Mouse (Mus musculus) small intestine, adult 2 months (tissue): ENCODE data around the gene Angel2. TPM values are rescaled to one million over a fixed set of nuclear protein-coding genes. Genes with fewer than 3 reads are reported as not detected.
A peak's percentile ranks its signal among the peaks of the same experiment; 100 is the strongest.

Source experiments
- H3K27ac ChIP-seq: fragments of 200-500 bp; 2 replicates; pipeline ENCODE4 v1.5.1; 2012; ENCODE audit warnings: low read depth, low read length, control low read depth, inconsistent platforms; ENCODE audit not compliant: insufficient read depth
- H3K27me3 ChIP-seq: fragments of 200-500 bp; 2 replicates; pipeline ENCODE4 v1.6.1; 2012; ENCODE audit warnings: mild to moderate bottlenecking, moderate library complexity, low read length, inconsistent platforms; ENCODE audit not compliant: control insufficient read depth, insufficient read depth
- H3K36me3 ChIP-seq: fragments of 200-500 bp; 2 replicates; pipeline ENCODE4 v1.6.1; 2012; ENCODE audit warnings: mild to moderate bottlenecking, low read length, control low read depth, inconsistent platforms; ENCODE audit not compliant: control insufficient read depth, insufficient read depth
- H3K4me1 ChIP-seq: fragments of 200-500 bp; 2 replicates; pipeline ENCODE4 v1.6.1; 2012; ENCODE audit warnings: low read length, inconsistent platforms, mixed read lengths; ENCODE audit not compliant: control insufficient read depth, insufficient read depth, insufficient read length
- H3K4me3 ChIP-seq: fragments of 200-500 bp; 2 replicates; pipeline ENCODE4 v1.5.1; 2012; ENCODE audit warnings: low read depth, mild to moderate bottlenecking, control low read depth, inconsistent platforms, low read length, moderate library complexity
- CTCF ChIP-seq: fragments of 200-500 bp; IDR thresholded peaks from 2 replicates; pipeline ENCODE4 v1.5.1; 2012; ENCODE audit warnings: low read depth, mild to moderate bottlenecking, control low read depth, inconsistent platforms, low read length, moderate library complexity, mixed read lengths; ENCODE audit not compliant: insufficient replicate concordance, insufficient read length; ENCODE audit errors: extremely low read depth
- POLR2A ChIP-seq: fragments of 200-500 bp; IDR thresholded peaks from 2 replicates; pipeline ENCODE4 v1.6.1; 2012; ENCODE audit warnings: low read depth, mild to moderate bottlenecking, control low read depth, inconsistent platforms, low read length, moderate library complexity
- WGBS: fragments of 180-500 bp; shearing (Covaris S2); methylation state at CpG from one replicate; pipeline ENCODE4 v1.1.7; 2018; 5-methylcytosine and 5-hydroxymethylcytosine counted together
- polyA plus RNA-seq: library from polyadenylated mRNA; depleted of rRNA; stranded (reverse); fragments of >200 nt; gene quantifications from 2 replicates; pipeline ENCODE4 v1.2.3, GENCODE M21; 2012

Gene Angel2
- polyA plus RNA-seq, 1 experiment: 19.6 TPM

DNA sequence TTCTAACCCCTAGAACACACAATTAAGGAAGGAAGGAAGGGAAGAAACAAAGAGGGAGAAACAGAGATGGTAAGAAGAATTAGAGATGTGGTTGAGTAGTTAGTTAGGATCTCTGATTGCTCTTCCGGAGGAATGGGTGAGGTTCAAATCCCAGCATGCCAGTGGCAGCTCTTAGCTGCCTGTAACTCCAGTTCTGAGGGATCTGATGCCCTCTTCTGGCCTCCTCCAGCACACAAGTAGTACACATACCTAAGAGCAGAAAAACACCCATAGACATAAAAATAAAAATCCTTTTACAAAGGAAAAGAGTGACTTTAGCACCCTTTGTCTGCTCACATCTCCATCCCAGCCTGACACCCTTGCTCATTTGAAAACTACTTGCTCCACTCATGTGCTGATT is 12.3 kb upstream of the Angel2 start:
- no peak for TF ChIP-seq POLR2A
- no peak for TF ChIP-seq CTCF
- Histone ChIP-seq H3K4me3 (no peak overlapping the region), H3K27ac (no peak overlapping the region), H3K4me1 (peaks cover 11% of the 10 kb centered on the region; the same call in 1 of the 2 replicates), H3K36me3 (no peaks in the 10 kb centered on the region), H3K27me3 (no peaks in the 10 kb centered on the region)
- 41% methylated on average over 1 of the region's 1 CpGs for WGBS

DNA sequence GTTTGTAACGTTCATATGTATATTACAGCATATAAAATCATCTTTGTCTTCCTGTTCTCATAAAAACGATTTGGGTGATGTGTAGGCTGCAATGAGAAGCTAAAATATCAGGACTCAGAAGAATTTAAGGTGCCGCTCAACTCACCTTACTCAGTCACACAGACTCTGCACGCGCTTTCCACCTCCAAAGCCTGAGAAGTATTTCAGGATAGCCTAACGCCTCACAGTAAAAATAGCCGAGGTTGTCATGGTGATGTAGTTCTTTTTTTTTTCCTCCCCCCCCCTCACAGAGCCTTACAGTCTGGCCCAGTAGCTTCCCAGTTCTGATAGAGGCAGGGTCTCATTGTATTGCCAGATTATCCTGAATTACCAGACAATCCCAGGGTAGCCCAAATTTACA is 6.0 kb upstream of the Angel2 start:
- H3K36me3 ChIP-seq: no peaks in the 10 kb centered on the region
- TF ChIP-seq CTCF (no peak), POLR2A (no peak)
- H3K27ac ChIP-seq: peak overlapping the region; percentile 90
- 61% methylated on average over 7 of the region's 7 CpGs for WGBS
- peaks cover 15% of the 10 kb centered on the region; the same call in 1 of the 2 replicates for H3K4me1 ChIP-seq
- H3K27me3 ChIP-seq: no peaks in the 10 kb centered on the region
- H3K4me3 ChIP-seq: no peak overlapping the region

DNA sequence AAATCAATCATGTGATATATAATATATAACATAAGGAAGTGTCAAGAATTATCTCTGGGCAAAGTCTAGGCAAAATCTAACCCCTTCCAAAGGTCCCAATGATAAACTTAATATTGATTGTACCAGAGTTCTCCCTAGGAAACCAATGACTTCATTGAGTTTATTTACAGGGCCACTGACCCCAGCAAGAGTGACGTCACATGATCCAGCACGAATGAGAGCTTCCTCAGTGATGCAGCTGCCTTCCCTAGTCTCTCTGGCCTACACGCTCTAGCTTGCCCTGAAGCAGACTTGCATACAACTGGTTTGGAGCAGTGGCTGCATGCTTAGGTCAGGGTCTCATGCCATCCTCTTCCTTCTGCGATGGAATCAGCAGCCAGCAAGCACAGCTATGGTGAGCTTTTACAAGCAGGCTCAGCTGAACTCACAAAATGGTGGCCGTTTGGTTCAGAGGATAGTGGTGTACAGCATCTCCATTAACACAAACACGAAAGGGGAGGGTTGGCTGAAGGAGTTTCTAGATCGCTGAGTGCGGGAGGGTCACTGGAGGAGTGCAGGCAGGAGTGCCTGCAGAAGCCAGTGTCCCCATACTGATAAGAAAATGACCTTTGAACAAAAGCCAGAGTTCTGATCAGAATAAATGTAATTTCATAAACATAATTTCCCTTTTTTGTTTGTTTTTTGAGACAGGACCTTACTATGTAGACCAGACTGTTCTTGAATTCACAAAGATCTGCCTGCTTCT is 5.0 kb upstream of the Angel2 start:
- H3K27me3 ChIP-seq: no peaks in the 10 kb centered on the region
- peaks cover 15% of the 10 kb centered on the region; the same call in 1 of the 2 replicates for H3K4me1 ChIP-seq
- H3K4me3 ChIP-seq: no peak overlapping the region
- TF ChIP-seq CTCF (no peak), POLR2A (no peak)
- WGBS: 36% methylated on average over 8 of the region's 8 CpGs
- H3K27ac ChIP-seq: peak overlapping the region; percentile 97
- no peaks in the 10 kb centered on the region for H3K36me3 ChIP-seq

DNA sequence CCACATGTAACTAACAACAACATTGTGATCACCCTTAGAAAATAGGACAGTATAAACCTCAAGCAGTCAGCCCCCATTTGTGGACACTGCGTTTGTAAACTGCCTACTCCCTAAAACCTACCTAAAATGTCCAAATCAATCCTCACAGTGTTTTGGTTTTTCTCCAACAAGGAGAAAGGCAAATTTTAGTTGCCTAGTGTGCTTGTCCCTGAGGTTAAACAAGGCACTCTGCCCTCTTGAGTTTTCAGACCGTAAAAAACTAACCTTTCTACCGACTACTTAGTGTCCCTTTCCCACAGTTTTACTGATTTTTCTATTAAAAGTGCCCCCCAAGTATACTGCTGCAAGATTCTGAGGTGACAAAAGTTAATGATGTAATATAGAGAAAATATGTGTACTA is 2.4 kb downstream of the Angel2 start:
- H3K4me3 ChIP-seq: no peak overlapping the region
- peaks cover 7% of the 10 kb centered on the region; the same call in 1 of the 2 replicates for H3K4me1 ChIP-seq
- no peaks in the 10 kb centered on the region for H3K27me3 ChIP-seq
- no peaks in the 10 kb centered on the region for H3K36me3 ChIP-seq
- 67% methylated on average over 3 of the region's 3 CpGs for WGBS
- no peak overlapping the region for H3K27ac ChIP-seq
- TF ChIP-seq CTCF: no peak
- no peak for TF ChIP-seq POLR2A

DNA sequence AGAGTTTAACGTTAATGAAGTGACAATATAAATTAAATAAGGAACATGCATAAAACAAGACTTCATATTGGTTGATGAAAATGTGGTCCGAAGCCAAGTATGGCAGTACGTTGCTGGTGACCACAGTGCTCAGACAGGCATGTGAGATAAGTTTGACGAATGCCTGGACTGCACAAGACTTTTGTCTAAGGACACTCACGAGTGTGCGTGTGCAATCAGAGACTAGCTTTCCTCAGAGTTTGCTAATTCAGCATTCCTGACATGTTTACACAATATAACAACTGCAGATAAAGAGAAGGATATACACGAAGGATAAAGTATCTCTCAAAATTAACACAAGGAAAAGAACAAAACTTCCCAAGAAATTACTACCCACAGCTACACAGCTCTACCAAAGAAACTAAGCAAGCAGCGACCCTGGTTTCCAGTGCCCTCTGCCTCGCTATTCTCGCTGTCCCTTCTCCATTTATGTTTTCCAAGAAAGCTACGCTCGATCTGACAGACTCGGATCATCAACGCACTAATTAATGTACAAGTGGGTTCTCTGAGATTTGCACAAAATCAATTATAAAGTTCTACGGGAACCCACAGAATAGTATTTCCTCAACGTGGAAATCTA is 2.9 kb downstream of the Angel2 start:
- Histone ChIP-seq H3K36me3 (peaks cover 2% of the 10 kb centered on the region; the same call in 1 of the 2 replicates), H3K4me1 (peaks cover 7% of the 10 kb centered on the region; the same call in 1 of the 2 replicates), H3K4me3 (peak overlapping the region; percentile 99), H3K27me3 (no peaks in the 10 kb centered on the region), H3K27ac (peak overlapping the region; percentile 99)
- no peak for TF ChIP-seq POLR2A
- no peak for TF ChIP-seq CTCF
- WGBS: 3% methylated on average over 16 of the region's 16 CpGs

DNA sequence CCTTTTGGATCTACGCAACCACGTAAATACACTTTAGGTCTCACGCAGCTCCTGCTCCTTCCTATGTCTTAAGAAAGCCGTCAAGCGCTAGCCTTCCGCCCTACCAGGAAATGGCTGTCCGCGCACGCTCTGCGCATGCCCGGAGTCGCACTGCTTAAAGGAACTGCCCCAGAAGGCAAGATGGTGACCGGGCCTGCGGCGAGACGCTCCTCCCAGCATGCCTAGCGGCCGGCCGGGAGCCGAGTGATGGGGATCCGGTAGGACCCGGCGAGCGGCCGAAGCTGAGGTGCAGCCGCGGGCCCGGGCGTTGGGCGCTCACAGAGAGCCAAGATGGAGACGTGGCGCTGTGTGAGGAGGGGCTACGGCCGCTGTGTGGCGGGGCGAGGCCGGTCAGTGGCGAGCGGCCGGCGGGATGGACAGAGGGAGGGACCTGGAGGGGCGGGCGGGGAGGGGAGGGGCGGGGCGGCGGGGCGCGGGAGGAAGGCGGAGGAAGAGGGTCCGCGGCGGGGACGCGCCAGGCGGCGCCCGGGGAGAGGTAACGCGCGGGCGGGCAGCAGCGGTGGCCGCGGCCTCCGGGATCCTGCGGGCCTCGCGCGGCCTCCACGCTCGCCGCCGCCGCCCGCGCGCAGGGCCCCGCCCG is 3.6 kb downstream of the Angel2 start:
- WGBS: 2% methylated on average over 40 of the region's 79 CpGs
- H3K4me1 ChIP-seq: peaks cover 7% of the 10 kb centered on the region; the same call in 1 of the 2 replicates
- H3K4me3 ChIP-seq: peak overlapping the region; percentile 99
- peaks cover 4% of the 10 kb centered on the region for H3K36me3 ChIP-seq
- no peaks in the 10 kb centered on the region for H3K27me3 ChIP-seq
- TF ChIP-seq POLR2A (peak; percentile 74), CTCF (no peak)
- H3K27ac ChIP-seq: peak overlapping the region; percentile 99

DNA sequence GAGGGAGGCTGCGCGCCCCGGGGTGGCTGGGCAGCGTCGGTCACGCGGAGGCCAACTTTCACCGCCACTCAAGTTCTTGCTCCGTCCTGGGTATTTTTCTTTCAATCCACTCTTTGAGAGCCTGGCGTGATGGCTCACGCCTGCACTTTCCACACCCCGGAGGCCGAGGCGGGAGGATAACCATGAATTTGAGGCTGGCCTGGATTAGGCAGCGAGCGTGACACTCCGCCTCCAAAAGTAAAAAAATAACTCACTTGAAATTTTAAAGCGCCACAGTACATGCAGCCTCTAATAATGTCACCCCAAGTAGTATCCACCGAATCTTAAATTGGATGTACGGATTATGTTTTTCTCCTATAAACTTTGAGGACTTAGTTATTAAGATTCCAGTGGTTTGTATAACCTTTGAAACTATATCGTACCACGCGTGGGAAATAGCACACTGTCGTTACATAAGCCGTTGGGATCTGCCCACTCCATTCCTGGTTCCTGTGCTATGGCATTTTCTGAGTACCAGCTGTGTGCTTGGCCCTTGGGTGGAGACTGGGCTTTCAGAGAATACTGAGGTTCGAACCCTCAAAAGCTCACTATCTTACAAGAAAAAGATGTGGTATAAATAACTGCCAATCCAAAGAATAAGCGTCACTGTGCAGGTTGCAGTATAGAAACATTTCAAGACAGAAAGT is 4.2 kb downstream of the Angel2 start:
- H3K4me3 ChIP-seq: peak overlapping the region; percentile 99
- H3K4me1 ChIP-seq: peaks cover 7% of the 10 kb centered on the region; the same call in 1 of the 2 replicates
- H3K27ac ChIP-seq: peak overlapping the region; percentile 99
- 1% methylated on average over 27 of the region's 27 CpGs for WGBS
- no peak for TF ChIP-seq CTCF
- no peak for TF ChIP-seq POLR2A
- H3K27me3 ChIP-seq: no peaks in the 10 kb centered on the region
- peaks cover 10% of the 10 kb centered on the region for H3K36me3 ChIP-seq
